Mouse (Mus musculus) midbrain, embryonic 16.5 days (tissue): ENCODE measurements around the gene Slc35c1. TPM values are rescaled to one million over a fixed set of nuclear protein-coding genes. Genes with fewer than 3 reads are reported as not detected.

Source experiments
- ATAC-seq: fragments of 200-750 bp; cut with Nextera tagmentation; 2 replicates; pipeline ENCODE4 v1.8.0; 2017; ENCODE audit warnings: moderate TSS enrichment
- H3K27ac ChIP-seq: fragments of 300-500 bp; sonication (generic); 2 replicates; pipeline ENCODE4 v1.5.1; 2014; ENCODE audit warnings: mild to moderate bottlenecking, low read length, mixed read lengths
- H3K27me3 ChIP-seq: fragments of 300-500 bp; sonication (generic); 2 replicates; pipeline ENCODE4 v1.6.1; 2014; ENCODE audit warnings: low read depth, low read length, mixed read lengths; ENCODE audit not compliant: control insufficient read depth, insufficient read depth
- H3K36me3 ChIP-seq: fragments of 300-500 bp; sonication (generic); 2 replicates; pipeline ENCODE4 v1.6.1; 2014; ENCODE audit warnings: mild to moderate bottlenecking, low read length, moderate library complexity, mixed read lengths; ENCODE audit not compliant: control insufficient read depth, insufficient read depth
- H3K4me1 ChIP-seq: fragments of 300-500 bp; sonication (generic); 2 replicates; pipeline ENCODE4 v1.6.1; 2014; ENCODE audit warnings: mild to moderate bottlenecking, low read length, mixed read lengths; ENCODE audit not compliant: control insufficient read depth, insufficient read depth
- H3K4me2 ChIP-seq: fragments of 300-500 bp; sonication (generic); 2 replicates; pipeline ENCODE4 v1.6.1; 2014; ENCODE audit warnings: mild to moderate bottlenecking, low read length, mixed read lengths
- H3K4me3 ChIP-seq: fragments of 300-500 bp; sonication (generic); 2 replicates; pipeline ENCODE4 v1.5.1; 2014; ENCODE audit warnings: low read depth, mild to moderate bottlenecking, low read length, moderate library complexity, mixed read lengths
- H3K9ac ChIP-seq: fragments of 300-500 bp; sonication (generic); 2 replicates; pipeline ENCODE4 v1.6.1; 2014; ENCODE audit warnings: low read depth, low read length, mixed read lengths
- H3K9me3 ChIP-seq: fragments of 300-500 bp; sonication (generic); replicated peaks from 2 replicates; pipeline ENCODE4 v1.6.1; 2014; ENCODE audit warnings: mild to moderate bottlenecking, low read length, mixed read lengths; ENCODE audit not compliant: control insufficient read depth, poor library complexity, severe bottlenecking
- WGBS: fragments of 180-500 bp; shearing (Covaris S2); extraction: QIAGEN DNeasy Blood & Tissue Kit; methylation state at CpG from one replicate; pipeline ENCODE4 v1.1.7; 2014; 5-methylcytosine and 5-hydroxymethylcytosine counted together
- polyA plus RNA-seq: library from polyadenylated mRNA; unstranded; fragments of >200 nt; fragmentation: Nextera tagmentation; extraction: Ambion mirVana; gene quantifications from 2 replicates; pipeline ENCODE4 v1.2.1, GENCODE M21; 2015

The Slc35c1 gene
- polyA plus RNA-seq, 1 experiment from 2014 or later = 17.9 TPM

DNA sequence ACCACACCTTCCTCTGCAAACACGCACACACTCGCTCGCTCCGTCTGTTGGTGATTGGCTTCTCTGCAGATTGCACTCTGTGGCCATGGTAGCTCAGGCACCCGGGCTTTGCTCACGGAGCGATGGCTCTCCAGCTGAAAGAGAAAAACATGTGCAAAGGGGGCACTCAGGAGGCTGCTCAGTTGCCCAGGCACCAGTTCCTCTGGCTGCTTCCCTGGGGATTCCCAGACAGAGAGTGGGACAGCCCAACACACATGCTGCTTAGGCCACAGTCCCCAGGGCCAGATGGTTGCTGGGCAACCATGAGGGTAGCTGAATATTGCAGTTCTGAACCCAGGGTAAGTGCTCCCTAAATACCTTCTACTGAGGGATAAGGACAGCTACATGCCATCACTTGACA is 54.7 kb downstream of the Slc35c1 start:
- Histone ChIP-seq H3K27me3 (no peaks in the 10 kb centered on the region), H3K9me3 (no peaks in the 10 kb centered on the region), H3K4me3 (no peak overlapping the region), H3K36me3 (peaks cover 31% of the 10 kb centered on the region), H3K27ac (no peak overlapping the region), H3K9ac (no peak overlapping the region), H3K4me2 (no peak overlapping the region), H3K4me1 (peaks cover 4% of the 10 kb centered on the region; the same call in 1 of the 2 replicates)
- ATAC-seq = no peak
- 70% methylated on average over 7 of the region's 7 CpGs for WGBS

DNA sequence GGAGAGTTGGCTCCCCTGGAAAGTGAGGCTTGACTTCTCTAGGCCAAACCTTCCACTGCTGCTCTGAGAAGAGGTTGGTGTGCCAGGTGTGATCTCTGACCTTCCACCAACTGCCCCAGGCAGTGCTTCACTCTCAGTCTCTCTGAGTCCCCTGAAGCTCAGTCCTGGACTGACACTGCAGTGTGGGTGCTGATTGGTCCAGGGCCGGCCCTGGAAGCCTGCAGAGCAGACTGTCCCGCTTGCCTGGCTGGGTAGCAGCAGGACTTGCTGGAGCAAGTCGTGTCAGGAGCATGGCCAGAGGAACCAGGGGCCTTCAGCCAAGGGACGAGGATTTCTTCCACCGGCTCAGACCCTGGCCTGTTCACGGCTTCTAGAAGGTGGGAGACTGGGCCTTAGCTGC is 55.6 kb downstream of the Slc35c1 start:
- H3K27ac ChIP-seq = no peak overlapping the region
- peaks cover 22% of the 10 kb centered on the region for H3K36me3 ChIP-seq
- H3K4me2 ChIP-seq = no peak overlapping the region
- no peaks in the 10 kb centered on the region for H3K27me3 ChIP-seq
- no peak overlapping the region for H3K4me3 ChIP-seq
- peaks cover 4% of the 10 kb centered on the region for H3K4me1 ChIP-seq
- ATAC-seq = no peak
- 91% methylated on average over 6 of the region's 6 CpGs for WGBS
- H3K9me3 ChIP-seq = no peaks in the 10 kb centered on the region
- H3K9ac ChIP-seq = no peak overlapping the region

DNA sequence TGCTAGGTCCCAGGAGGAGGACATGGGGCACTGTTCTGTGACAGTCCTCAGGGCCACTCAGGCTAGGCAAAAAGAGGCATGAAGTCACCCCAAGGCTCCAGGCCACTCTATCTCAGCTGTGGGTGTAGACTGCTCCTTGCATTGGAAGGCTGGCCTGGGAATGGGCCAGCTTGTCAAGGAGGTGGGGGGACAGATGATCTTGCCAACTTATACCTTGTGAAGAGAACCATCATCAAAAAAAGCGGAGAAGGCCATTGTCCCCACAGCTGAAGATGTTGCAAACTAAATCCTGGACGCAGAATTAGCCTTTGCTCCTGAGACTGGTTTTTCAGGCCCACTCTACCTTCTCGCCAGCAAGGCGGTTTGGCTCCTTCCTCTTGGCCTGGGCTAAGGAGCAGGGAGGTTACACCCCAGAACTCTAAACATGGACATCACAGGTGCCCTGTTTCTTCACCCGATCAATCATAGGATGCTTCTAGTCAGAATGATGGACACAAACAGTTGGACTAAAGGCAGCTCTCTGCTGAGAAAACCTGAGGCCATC is 56.5 kb downstream of the Slc35c1 start:
- no peak for ATAC-seq
- WGBS = 88% methylated on average over 5 of the region's 5 CpGs
- peaks cover 13% of the 10 kb centered on the region for H3K4me1 ChIP-seq
- H3K4me2 ChIP-seq = no peak overlapping the region
- H3K4me3 ChIP-seq = no peak overlapping the region
- H3K27ac ChIP-seq = no peak overlapping the region
- peaks cover 14% of the 10 kb centered on the region for H3K36me3 ChIP-seq
- no peak overlapping the region for H3K9ac ChIP-seq
- no peaks in the 10 kb centered on the region for H3K9me3 ChIP-seq
- no peaks in the 10 kb centered on the region for H3K27me3 ChIP-seq

Other genes with a start within 250 kb of the Slc35c1 start
- 39.7 and 40.1 TPM in 2 replicates for gene Pex16, start 85.9 kb downstream of the Slc35c1 start, polyA plus RNA-seq
- 1.9 and 2.0 TPM in 2 replicates for gene Large2, start 85.7 kb downstream of the Slc35c1 start, polyA plus RNA-seq
- gene 1700029I15Rik, start 78.0 kb downstream of the Slc35c1 start, polyA plus RNA-seq = 6.1 and 9.5 TPM in 2 replicates
- 126 and 129 TPM in 2 replicates for gene Mapk8ip1, start 59.3 kb downstream of the Slc35c1 start, polyA plus RNA-seq
- 51.6 and 53.4 TPM in 2 replicates for gene Cry2, start 26.5 kb downstream of the Slc35c1 start, polyA plus RNA-seq
- gene Chst1, start 139.2 kb upstream of the Slc35c1 start, polyA plus RNA-seq = 51.2 and 54.6 TPM in 2 replicates